Mouse (Mus musculus) hindbrain, embryonic 11.5 days (tissue): ENCODE measurements around the gene Wiz. TPM values are rescaled to one million over a fixed set of nuclear protein-coding genes. Genes with fewer than 3 reads are reported as not detected.

Experiments used
- ATAC-seq: fragments of 200-750 bp; cut with Nextera tagmentation; 2 replicates; pipeline ENCODE4 v1.8.0; 2017; ENCODE audit warnings: mild to moderate bottlenecking, moderate TSS enrichment, moderate library complexity; ENCODE audit not compliant: low FRiP score
- DNase-seq: peaks from one replicate; pipeline ENCODE4 v3.0.0-alpha.2; 2015; ENCODE audit warnings: low spot score
- H3K27ac ChIP-seq: fragments of 300-500 bp; sonication (generic); 2 replicates; pipeline ENCODE4 v1.5.1; 2014; ENCODE audit warnings: mild to moderate bottlenecking, low read depth, low read length
- H3K27me3 ChIP-seq: fragments of 300-500 bp; sonication (generic); 2 replicates; pipeline ENCODE4 v1.6.1; 2014; ENCODE audit warnings: mild to moderate bottlenecking, low read length, moderate library complexity, mixed read lengths; ENCODE audit not compliant: control insufficient read depth, insufficient read depth
- H3K36me3 ChIP-seq: fragments of 300-500 bp; sonication (generic); 2 replicates; pipeline ENCODE4 v1.6.1; 2014; ENCODE audit warnings: mild to moderate bottlenecking, low read length, moderate library complexity, mixed read lengths; ENCODE audit not compliant: control insufficient read depth, insufficient read depth
- H3K4me1 ChIP-seq: fragments of 300-500 bp; sonication (generic); replicated peaks from 2 replicates; pipeline ENCODE4 v1.6.1; 2014; ENCODE audit warnings: low read length, mixed read lengths; ENCODE audit not compliant: control insufficient read depth, insufficient read depth
- H3K4me2 ChIP-seq: fragments of 300-500 bp; sonication (generic); replicated peaks from 2 replicates; pipeline ENCODE4 v1.6.1; 2014; ENCODE audit warnings: mild to moderate bottlenecking, low read depth, low read length
- H3K4me3 ChIP-seq: fragments of 300-500 bp; sonication (generic); 2 replicates; pipeline ENCODE4 v1.5.1; 2014; ENCODE audit warnings: low read depth, low read length
- H3K9ac ChIP-seq: fragments of 300-500 bp; sonication (generic); 2 replicates; pipeline ENCODE4 v1.6.1; 2014; ENCODE audit warnings: low read depth, low read length
- H3K9me3 ChIP-seq: fragments of 300-500 bp; sonication (generic); 2 replicates; pipeline ENCODE4 v1.6.1; 2016; ENCODE audit warnings: low read length; ENCODE audit not compliant: control insufficient read depth
- WGBS: fragments of 180-500 bp; shearing (Covaris S2); extraction: QIAGEN DNeasy Blood & Tissue Kit; methylation state at CpG from one replicate; pipeline ENCODE4 v1.1.7; 2014; 5-methylcytosine and 5-hydroxymethylcytosine counted together
- polyA plus RNA-seq: library from polyadenylated mRNA; unstranded; fragments of >200 nt; fragmentation: Nextera tagmentation; extraction: Ambion mirVana; gene quantifications from 2 replicates; pipeline ENCODE4 v1.2.1, GENCODE M21; 2014

Wiz gene
- polyA plus RNA-seq, 1 experiment from 2014 or later: 27.8 TPM

DNA sequence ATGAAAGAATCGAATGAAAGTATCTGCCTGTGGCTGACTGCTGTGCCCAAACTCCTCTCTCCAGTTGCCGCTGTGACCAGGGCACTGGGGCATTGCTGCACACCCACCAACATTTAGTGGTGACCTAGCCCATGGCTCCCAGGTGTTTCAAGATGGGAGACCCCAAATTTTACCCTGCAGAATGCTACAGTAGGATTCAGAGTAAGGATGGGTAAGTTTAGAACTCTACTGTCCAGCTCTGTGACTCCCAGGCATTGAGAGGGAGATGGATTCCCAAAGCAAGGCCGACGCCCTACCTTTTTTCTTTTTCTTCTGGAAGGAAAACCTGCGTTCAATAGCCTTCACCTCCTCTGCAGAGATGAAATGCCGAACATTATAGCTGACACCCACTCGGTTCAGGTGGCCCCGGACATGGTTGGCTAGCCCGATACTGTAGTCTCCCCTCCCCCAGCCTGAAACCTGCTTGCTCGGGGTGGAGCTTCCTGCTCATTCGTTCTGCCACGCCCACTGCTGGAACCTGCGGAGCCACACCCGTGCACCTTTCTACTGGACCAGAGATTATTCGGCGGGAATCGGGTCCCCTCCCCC is 20.2 kb downstream of the Wiz start:
- Histone ChIP-seq H3K9me3 (no peaks in the 10 kb centered on the region), H3K4me3 (peak overlapping the region; percentile 20), H3K27ac (no peak overlapping the region), H3K9ac (no peak overlapping the region; the same call in 1 of the 2 replicates), H3K4me1 (no peaks in the 10 kb centered on the region), H3K36me3 (no peaks in the 10 kb centered on the region), H3K27me3 (no peaks in the 10 kb centered on the region), H3K4me2 (peak overlapping the region; percentile 35)
- DNase-seq (peak; percentile 28), ATAC-seq (no peak)
- 12% methylated on average over 12 of the region's 17 CpGs for WGBS

DNA sequence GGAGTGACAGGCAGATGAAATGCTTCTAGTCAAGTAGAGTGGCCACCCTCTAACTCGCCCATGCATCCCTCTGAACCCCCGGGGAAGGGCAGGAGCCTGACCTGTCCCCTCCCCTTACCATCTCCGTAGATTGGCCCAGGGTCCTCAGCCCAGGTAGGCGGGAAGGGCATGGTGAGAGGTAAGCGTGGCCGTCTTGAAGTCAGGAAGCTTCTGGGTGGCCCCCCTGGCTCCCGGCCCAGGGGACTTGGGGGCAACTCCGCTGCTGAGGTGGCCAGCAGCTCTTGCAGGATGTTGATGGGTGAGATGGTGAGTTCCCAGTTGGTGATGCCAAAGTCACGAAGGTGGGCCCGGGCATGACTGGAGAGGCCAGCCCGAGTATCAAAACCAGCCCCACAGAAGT is 21.5 kb downstream of the Wiz start:
- ATAC-seq: no peak

DNA sequence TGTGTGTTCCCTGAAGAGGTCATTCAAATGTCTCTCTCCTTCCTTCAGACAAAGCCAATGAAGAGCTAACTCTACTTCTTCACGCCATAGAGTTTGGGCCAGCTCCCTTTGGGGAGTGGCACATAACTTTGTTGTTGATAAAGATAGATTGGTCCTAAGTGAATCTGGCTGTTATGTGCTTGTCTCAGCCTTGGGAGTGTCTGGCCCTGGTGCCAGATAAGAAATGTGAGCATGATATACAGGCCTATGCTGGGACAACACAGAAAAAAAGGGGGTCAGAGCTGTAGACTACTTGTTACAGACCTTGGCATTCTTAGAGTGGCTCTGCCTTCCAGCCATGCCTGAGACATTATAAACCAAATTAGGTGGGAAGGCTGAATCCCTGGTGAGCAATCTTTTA is 23.9 kb downstream of the Wiz start:
- ATAC-seq (no peak), DNase-seq (no peak)
- H3K4me1 ChIP-seq: peaks cover 6% of the 10 kb centered on the region
- H3K4me2 ChIP-seq: no peak overlapping the region
- no peaks in the 10 kb centered on the region for H3K9me3 ChIP-seq
- H3K9ac ChIP-seq: no peak overlapping the region
- H3K36me3 ChIP-seq: peaks cover 7% of the 10 kb centered on the region
- no peak overlapping the region for H3K27ac ChIP-seq
- no peaks in the 10 kb centered on the region for H3K27me3 ChIP-seq
- H3K4me3 ChIP-seq: no peak overlapping the region
- 71% methylated on average over 1 of the region's 1 CpGs for WGBS

More for the DNA sequence above, 21.5 kb downstream of the Wiz start:
- DNase-seq: no peak
- WGBS: 94% methylated on average over 11 of the region's 11 CpGs
- Histone ChIP-seq H3K36me3 (no peaks in the 10 kb centered on the region), H3K27me3 (no peaks in the 10 kb centered on the region), H3K4me3 (no peak overlapping the region), H3K9me3 (no peaks in the 10 kb centered on the region), H3K27ac (no peak overlapping the region), H3K4me1 (peaks cover 3% of the 10 kb centered on the region), H3K9ac (no peak overlapping the region), H3K4me2 (no peak overlapping the region)

DNA sequence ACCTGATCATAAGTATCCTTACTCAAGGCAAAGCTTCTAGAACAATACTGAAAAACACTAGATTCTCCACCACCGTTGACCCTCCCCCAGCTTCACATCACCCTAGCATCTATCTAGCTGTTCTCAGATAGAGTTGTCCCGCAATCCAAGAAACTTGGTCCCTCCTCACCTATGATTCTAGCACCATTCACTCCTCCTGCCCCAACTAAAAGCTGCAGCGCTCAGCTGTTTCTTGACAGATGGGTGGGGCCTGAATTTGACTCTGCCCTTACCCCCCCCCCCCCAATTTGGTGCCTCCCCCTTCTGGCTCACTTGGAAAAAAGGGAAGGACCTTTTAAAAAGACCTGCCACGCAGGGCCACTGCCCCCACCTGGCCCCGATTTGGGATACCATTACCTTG is 24.4 kb downstream of the Wiz start:
- 60% methylated on average over 5 of the region's 5 CpGs for WGBS
- ATAC-seq (peak; percentile 12; the same call in 1 of the 2 replicates), DNase-seq (no peak)
- no peak overlapping the region for H3K9ac ChIP-seq
- H3K36me3 ChIP-seq: peaks cover 11% of the 10 kb centered on the region
- peaks cover 6% of the 10 kb centered on the region for H3K4me1 ChIP-seq
- H3K27ac ChIP-seq: peak overlapping the region; percentile 24; the same call in 1 of the 2 replicates
- no peaks in the 10 kb centered on the region for H3K27me3 ChIP-seq
- peak overlapping the region; percentile 29 for H3K4me2 ChIP-seq
- no peaks in the 10 kb centered on the region for H3K9me3 ChIP-seq
- peak overlapping the region; percentile 90 for H3K4me3 ChIP-seq

DNA sequence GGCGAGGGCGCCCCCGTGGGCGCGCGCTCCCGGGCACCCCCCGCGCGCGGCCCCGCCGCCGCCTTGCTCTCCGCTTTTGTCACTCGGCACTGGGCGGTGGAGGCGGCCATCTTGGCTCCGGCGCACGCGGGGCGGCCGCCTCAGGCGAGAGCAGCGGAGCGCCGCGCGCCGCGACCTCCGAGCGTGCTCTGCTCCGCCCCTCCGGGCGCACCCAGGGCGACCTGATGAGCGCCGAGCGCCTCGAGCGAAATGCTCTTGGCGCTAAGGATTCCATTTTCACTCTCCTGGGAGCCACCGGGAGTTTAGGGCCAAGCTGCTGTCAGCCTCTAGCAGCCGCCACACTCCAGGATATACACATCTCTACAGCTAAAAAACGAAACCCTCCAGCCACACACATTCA is 24.9 kb downstream of the Wiz start:
- H3K27ac ChIP-seq: peak overlapping the region; percentile 52
- H3K4me3 ChIP-seq: peak overlapping the region; percentile 90
- H3K9ac ChIP-seq: peak overlapping the region; percentile 99
- peak; percentile 95 for DNase-seq
- H3K9me3 ChIP-seq: no peaks in the 10 kb centered on the region
- ATAC-seq: peak; percentile 94
- peaks cover 6% of the 10 kb centered on the region for H3K4me1 ChIP-seq
- H3K27me3 ChIP-seq: no peaks in the 10 kb centered on the region
- H3K4me2 ChIP-seq: peak overlapping the region; percentile 29
- peaks cover 12% of the 10 kb centered on the region for H3K36me3 ChIP-seq
- WGBS: under 1% methylated on average over 16 of the region's 47 CpGs

DNA sequence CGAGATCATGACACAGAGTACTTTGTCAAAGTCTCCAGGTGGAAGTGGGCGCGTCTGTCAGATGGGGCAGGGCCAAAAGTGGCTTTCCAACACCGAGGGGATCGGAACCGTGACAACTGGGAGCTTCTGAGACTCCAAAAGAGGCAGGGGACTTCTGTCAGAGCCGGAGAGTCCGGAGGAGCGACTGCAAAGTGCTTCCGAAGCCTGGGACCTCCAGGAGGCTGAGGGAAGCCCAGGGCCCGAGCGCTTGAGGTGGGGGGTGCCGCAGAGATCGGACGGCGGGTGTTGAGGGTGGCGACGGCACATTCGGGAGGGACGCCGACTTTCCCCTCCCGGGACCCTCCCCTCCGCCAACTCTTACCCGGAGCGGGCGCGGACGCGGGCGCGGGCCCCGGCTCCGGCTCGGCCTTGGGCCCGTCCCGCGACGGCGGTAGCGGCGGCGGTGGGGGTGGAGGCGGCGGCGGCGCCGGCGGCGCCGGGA is 25.4 kb downstream of the Wiz start:
- ATAC-seq: peak; percentile 63
- Histone ChIP-seq H3K4me2 (peak overlapping the region; percentile 54), H3K9ac (peak overlapping the region; percentile 99), H3K27me3 (no peaks in the 10 kb centered on the region), H3K4me3 (peak overlapping the region; percentile 90), H3K27ac (peak overlapping the region; percentile 52), H3K9me3 (no peaks in the 10 kb centered on the region), H3K36me3 (peaks cover 12% of the 10 kb centered on the region), H3K4me1 (peaks cover 6% of the 10 kb centered on the region)
- DNase-seq: peak; percentile 61
- WGBS: under 1% methylated on average over 21 of the region's 50 CpGs

DNA sequence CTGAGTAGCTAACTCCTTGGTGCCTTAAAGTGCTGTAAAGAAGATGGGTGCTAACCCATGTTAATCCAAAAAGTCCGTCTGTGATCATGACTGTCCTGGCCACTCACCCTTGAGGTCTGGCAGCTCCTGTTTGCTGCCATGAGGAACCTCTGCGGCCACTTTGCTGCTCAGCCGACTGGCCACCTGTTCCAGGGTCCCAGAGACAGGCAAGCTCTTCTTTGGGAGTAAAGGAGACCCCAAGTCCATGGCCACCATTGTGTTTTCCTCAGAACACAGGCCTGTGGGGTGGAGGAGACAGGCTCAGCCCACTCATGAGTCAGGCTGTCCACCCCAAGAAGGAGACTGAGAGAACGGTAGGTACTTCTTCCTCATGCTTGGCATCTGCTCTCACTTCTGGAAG is 26.6 kb downstream of the Wiz start:
- DNase-seq: no peak
- Histone ChIP-seq H3K27ac (no peak overlapping the region), H3K4me2 (peak overlapping the region; percentile 54), H3K4me3 (peak overlapping the region; percentile 90), H3K9me3 (no peaks in the 10 kb centered on the region), H3K9ac (peak overlapping the region; percentile 99; the same call in 1 of the 2 replicates), H3K4me1 (peaks cover 6% of the 10 kb centered on the region), H3K27me3 (no peaks in the 10 kb centered on the region), H3K36me3 (peaks cover 20% of the 10 kb centered on the region)
- 85% methylated on average over 4 of the region's 4 CpGs for WGBS
- ATAC-seq: no peak

DNA sequence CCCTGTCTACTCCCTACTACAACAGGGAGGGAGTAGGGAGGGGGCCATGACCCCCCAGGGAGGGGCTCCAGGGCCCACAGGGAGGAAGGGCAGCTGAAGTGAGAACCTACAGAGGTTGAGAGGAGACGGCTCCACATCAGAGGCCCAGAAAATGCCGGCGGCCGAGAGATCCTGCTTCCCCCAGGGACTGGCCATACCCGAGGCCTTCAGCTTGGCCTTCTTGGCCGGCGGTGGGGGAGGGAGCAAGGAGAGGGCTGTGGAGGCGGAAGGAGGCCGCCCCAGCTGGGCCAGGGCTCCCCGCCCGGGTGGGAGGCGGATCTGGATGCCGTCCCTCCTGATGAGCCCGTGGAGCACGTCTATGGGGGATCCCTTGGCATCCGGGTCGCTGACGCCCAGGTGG is 29.3 kb downstream of the Wiz start:
- Histone ChIP-seq H3K4me1 (peaks cover 6% of the 10 kb centered on the region), H3K36me3 (peaks cover 29% of the 10 kb centered on the region), H3K9me3 (no peaks in the 10 kb centered on the region), H3K4me2 (no peak overlapping the region), H3K4me3 (no peak overlapping the region), H3K27ac (no peak overlapping the region), H3K9ac (no peak overlapping the region), H3K27me3 (no peaks in the 10 kb centered on the region)
- ATAC-seq (no peak), DNase-seq (no peak)
- WGBS: 92% methylated on average over 11 of the region's 18 CpGs

DNA sequence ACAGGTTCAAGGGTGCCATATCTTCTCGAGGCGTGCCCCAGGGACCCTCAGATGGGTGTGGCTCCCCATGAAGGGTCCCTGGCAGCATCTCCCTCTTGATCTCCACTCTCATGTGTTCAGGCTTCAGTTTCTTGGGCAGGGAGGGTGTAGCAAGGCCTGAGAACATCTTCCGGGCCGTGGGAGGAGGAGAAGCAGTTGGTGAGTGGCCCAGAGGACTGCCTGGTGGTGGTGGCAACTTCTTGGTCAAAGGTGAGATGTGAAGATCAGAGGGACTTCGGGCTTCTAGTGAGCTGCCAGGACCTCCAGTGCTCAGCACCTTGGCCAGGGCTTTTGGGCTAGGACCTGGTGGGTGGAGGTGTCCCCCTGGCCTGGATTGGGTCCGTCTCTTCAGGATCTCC is 30.3 kb downstream of the Wiz start:
- no peaks in the 10 kb centered on the region for H3K27me3 ChIP-seq
- no peaks in the 10 kb centered on the region for H3K9me3 ChIP-seq
- no peak overlapping the region for H3K4me2 ChIP-seq
- peaks cover 6% of the 10 kb centered on the region for H3K4me1 ChIP-seq
- no peak overlapping the region for H3K27ac ChIP-seq
- no peak for DNase-seq
- 92% methylated on average over 6 of the region's 6 CpGs for WGBS
- H3K4me3 ChIP-seq: no peak overlapping the region
- no peak overlapping the region for H3K9ac ChIP-seq
- H3K36me3 ChIP-seq: peaks cover 29% of the 10 kb centered on the region
- no peak for ATAC-seq
